Mouse (Mus musculus) right cerebral cortex, postnatal 10 days (tissue): Measurements from ENCODE around the gene Cwc27.
A peak's percentile ranks its signal among the peaks of the same experiment; 100 is the strongest.

Experiments
- DNase-seq, 2 experiments: peaks; one replicate each; pipeline ENCODE4 v3.0.0; 2021; ENCODE audit warnings: low spot score in 2 of 2

The Cwc27 gene

GRCm38 (mm10) chr13:104816635-104817571 is at the start of gene Cwc27:
Cwc27 (minus strand) TSS chr13:104817142.
- peak; percentile 85 to 87 for DNase-seq

- no peak for DNase-seq
These were observed 49.8 kb upstream of the Cwc27 start for GRCm38 (mm10) chr13:104866726-104867125.

- peak; percentile 31 to 36 for DNase-seq
These were observed 46.4 kb upstream of the Cwc27 start, which contains the start of gene Shisal2b for GRCm38 (mm10) chr13:104863127-104863979. Shisal2b (minus strand) TSS chr13:104863893.

GRCm38 (mm10) chr13:104853645-104854044 is 36.7 kb upstream of the Cwc27 start:
- DNase-seq, result no peak

GRCm38 (mm10) chr13:104843295-104844089 is 26.6 kb upstream of the Cwc27 start:
- DNase-seq, result no peak

- no peak for DNase-seq
These were observed 25.0 kb upstream of the Cwc27 start for GRCm38 (mm10) chr13:104841937-104842336.

- DNase-seq, result no peak
These were observed 20.7 kb upstream of the Cwc27 start for GRCm38 (mm10) chr13:104837628-104838027.

- no peak for DNase-seq
These were observed 15.9 kb upstream of the Cwc27 start for GRCm38 (mm10) chr13:104832811-104833210.

GRCm38 (mm10) chr13:104825470-104825869 is 8.5 kb upstream of the Cwc27 start:
- no peak for DNase-seq

GRCm38 (mm10) chr13:104822411-104822838 is 5.5 kb upstream of the Cwc27 start:
- DNase-seq, result no peak

- no peak for DNase-seq
These were observed 5.0 kb upstream of the Cwc27 start for GRCm38 (mm10) chr13:104821908-104822307.

- DNase-seq, result no peak
These were observed 4.2 kb upstream of the Cwc27 start for GRCm38 (mm10) chr13:104821192-104821591.

GRCm38 (mm10) chr13:104817696-104818095 is 754 bp upstream of the Cwc27 start:
- DNase-seq, result no peak

GRCm38 (mm10) chr13:104816270-104816634 is 690 bp downstream of the Cwc27 start:
- DNase-seq, result no peak

- no peak for DNase-seq
These were observed 11.3 kb downstream of the Cwc27 start for GRCm38 (mm10) chr13:104805681-104806080.

GRCm38 (mm10) chr13:104799566-104800182 is 17.3 kb downstream of the Cwc27 start:
- no peak for DNase-seq

- DNase-seq, result no peak
These were observed 17.9 kb downstream of the Cwc27 start for GRCm38 (mm10) chr13:104799067-104799466.

- DNase-seq, result no peak
These were observed 22.5 kb downstream of the Cwc27 start for GRCm38 (mm10) chr13:104794421-104794820.

GRCm38 (mm10) chr13:104792184-104792583 is 24.8 kb downstream of the Cwc27 start, which contains the start of gene Srek1ip1:
Srek1ip1 (plus strand) TSS chr13:104792484.
- no peak for DNase-seq

- DNase-seq, result peak; percentile 29 to 37
These were observed 27.3 kb downstream of the Cwc27 start for GRCm38 (mm10) chr13:104789663-104790062.

GRCm38 (mm10) chr13:104787260-104787659 is 29.7 kb downstream of the Cwc27 start:
- no peak for DNase-seq
